Mouse (Mus musculus): ENCODE data around the gene Nfia.

Nfia gene

GRCm38 (mm10) chr4:97783073-97783879, 10.7 kb downstream of the Nfia start:
- no peak for DNase-seq (ENCODE audit: low read depth, low spot score)

GRCm38 (mm10) chr4:97784236-97784635, 11.7 kb downstream of the Nfia start:
- DNase-seq (ENCODE audit: low read depth, low spot score), result no peak

- no peak for DNase-seq (ENCODE audit: low read depth, low spot score)
Measured at GRCm38 (mm10) chr4:97785547-97786271, 13.2 kb downstream of the Nfia start.

DNA sequence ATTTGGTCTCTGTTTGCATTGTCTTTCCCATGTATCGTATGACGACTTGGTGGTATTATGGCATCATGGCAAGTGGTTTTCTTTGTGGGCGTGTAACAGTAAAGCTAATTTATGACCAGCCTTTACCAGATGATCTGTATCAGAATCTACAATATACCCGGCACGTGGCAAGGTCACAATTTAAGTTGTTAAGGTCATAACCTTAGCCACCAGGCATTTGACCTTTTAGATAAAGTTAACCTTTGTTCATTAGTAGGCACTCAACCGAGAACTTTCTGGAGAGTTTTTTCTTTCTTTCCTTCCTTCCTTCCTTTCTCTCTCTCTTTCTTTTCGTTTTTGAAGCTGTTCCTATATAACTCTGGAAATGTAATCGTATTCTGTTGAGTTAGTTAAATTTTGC, 14.0 kb downstream of the Nfia start:
- DNase-seq (ENCODE audit: low read depth, low spot score), result no peak

GRCm38 (mm10) chr4:97787515-97787914, 15.0 kb downstream of the Nfia start:
- DNase-seq (ENCODE audit: low read depth, low spot score), result no peak

DNA sequence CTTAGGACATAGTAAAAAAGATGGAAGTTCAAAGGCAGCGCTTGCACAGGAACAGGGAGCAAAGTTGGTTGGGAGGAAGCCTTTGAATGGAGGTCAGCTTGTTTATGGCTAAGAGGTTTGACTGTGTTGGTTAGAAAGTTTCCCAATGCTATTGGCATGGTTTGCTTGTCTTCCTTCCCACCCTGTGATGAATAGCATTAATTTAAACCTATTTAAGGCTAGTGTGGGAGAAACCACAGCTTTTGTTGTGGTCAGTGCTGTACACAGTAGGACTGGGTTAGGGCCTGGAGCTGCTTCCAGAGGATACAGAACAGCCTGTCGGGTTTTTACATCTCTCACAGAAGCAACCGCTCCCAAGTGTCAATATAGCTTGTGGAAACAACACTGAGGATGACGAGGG, 16.0 kb downstream of the Nfia start:
- no peak for DNase-seq (ENCODE audit: low read depth, low spot score)

- no peak for DNase-seq (ENCODE audit: low read depth, low spot score)
Measured at GRCm38 (mm10) chr4:97793931-97794330, 21.4 kb downstream of the Nfia start.

DNA sequence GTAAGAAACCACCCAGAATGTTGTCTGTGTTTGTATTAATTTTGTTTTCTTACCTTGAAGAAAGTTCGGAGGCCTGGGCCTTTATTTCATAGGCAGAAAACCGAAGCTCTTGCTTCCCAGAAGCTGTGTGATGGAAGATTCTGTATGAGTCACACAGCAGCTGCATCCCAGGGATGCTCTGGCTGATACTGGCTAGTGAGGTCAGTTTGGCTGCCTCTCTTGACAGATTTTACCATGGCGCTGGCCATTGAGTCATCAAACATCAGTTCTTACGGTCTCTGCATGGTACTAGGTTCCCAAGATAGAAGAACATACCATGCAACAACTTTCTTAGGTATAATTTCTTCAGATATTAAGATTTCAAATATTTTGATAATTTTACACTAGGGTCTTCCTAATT, 22.3 kb downstream of the Nfia start:
- no peak for DNase-seq (ENCODE audit: low read depth, low spot score)

GRCm38 (mm10) chr4:97795957-97796356, 23.4 kb downstream of the Nfia start:
- no peak for DNase-seq (ENCODE audit: low read depth, low spot score)

- no peak for DNase-seq (ENCODE audit: low read depth, low spot score)
Measured at GRCm38 (mm10) chr4:97796505-97796904, 24.0 kb downstream of the Nfia start.

GRCm38 (mm10) chr4:97803791-97804190, 31.3 kb downstream of the Nfia start:
- no peak for DNase-seq (ENCODE audit: low read depth, low spot score)

- no peak for DNase-seq (ENCODE audit: low read depth, low spot score)
Measured at GRCm38 (mm10) chr4:97804638-97805037, 32.1 kb downstream of the Nfia start.

- no peak for DNase-seq (ENCODE audit: low read depth, low spot score)
Measured at GRCm38 (mm10) chr4:97805255-97805654, 32.7 kb downstream of the Nfia start.

DNA sequence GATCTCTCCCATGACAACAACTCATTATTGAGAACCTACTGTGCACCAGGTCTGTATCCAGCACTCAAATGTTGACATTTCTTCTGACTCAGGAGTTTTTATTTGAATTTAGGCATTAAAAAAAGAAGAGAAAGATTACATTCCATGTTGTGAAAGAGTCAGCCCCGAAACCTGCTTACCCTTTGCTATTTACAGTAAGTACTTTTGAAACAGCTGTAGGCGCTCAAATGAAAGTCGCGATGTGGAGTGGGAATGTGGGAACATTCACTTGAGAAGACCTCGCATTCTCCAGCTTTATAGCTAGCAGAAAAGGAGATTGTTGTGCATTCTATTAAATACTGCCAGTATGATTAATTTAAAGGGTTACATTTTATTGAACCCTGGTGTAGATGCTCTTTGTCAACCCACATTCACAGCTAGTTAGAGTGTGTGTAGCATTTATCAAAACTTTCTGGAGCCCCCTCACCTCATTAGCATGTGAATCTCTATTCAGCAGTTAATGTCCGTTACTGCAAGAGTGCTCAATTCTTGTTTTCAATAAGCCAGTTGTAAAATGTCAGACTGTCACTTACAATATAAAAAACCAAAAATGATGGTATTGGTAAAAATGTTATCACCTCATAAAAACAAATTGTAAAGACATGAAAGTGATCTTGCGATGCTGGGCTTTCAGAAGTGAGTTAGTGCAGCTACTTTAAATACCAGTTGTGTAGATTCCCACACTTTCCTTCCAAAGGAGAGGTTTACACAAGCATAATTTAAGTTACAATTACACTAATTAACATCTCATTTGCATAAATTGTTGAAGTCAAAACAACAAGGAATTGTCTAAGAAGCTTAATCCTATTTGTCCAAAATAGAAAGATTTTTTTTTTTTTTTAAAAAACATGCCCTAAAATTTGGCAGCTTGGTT, 33.6 kb downstream of the Nfia start:
- no peak for DNase-seq (ENCODE audit: low read depth, low spot score)

DNA sequence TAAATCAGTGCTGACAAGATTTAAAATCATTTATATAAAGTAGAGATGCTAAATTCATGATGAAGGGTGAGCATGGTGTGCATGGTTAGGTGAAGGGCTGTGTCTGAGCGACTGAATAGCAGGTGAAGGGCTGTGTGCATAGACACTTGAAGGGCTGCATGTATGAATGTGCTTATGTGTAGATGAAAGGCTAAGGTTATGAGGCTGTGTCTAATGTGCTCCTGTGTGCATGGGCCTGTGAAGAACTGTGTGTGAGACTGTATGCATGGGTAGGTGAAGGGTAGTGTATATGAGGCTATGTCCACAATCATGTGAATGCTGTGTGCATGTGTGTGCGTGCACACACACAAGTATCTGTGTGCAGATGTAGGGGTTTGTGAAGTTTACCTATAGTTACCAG, 34.4 kb downstream of the Nfia start:
- DNase-seq (ENCODE audit: low read depth, low spot score), result no peak

DNA sequence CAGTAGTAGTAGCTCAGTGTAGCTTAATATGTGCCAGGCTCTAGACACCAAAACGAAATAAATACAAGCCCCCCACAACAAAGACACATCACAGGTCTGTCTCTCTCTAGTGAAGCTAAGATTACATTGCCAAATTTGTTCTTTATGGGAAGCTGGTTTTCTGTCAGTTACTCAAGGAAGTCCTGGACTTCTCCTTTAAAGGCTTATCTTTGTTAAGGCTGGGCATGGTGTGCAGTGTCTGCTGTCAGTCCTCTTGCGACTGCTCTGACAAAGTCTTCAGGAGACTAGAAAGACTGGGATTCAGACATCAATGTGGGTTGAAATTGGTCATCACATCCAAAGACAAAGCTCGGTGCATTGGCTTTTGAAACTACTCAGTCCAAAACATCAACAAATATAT, 36.4 kb downstream of the Nfia start:
- no peak for DNase-seq (ENCODE audit: low read depth, low spot score)

- no peak for DNase-seq (ENCODE audit: low read depth, low spot score)
Measured at GRCm38 (mm10) chr4:97809582-97810295, 37.2 kb downstream of the Nfia start.

DNA sequence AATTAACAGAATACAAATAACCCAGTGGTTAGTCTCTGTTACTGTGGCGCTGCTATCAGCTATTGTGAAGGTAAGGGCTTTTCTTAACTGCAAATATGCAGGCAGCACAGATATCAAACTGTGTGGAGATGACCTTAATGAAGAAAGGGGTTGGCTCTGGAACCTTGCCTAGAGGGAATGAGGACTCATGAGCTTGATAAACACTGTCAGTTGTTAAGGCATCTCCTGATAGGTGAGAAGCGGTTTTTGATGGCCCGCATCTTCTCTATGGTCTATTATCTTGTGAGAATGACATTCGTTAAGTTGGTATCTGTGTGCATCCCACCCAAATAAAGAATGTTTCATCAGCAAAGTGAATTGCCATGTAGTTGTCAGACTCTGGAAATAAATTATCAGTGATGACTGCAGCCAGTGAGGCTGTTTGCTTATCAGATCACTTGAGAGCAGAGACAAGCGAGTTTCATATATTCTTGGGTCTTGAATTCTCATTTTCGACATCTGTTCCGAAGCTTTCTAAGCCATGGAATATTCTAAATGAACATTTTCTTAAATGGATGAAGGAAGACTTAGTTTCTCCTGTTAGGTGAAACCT, 37.9 kb downstream of the Nfia start:
- no peak for DNase-seq (ENCODE audit: low read depth, low spot score)

DNA sequence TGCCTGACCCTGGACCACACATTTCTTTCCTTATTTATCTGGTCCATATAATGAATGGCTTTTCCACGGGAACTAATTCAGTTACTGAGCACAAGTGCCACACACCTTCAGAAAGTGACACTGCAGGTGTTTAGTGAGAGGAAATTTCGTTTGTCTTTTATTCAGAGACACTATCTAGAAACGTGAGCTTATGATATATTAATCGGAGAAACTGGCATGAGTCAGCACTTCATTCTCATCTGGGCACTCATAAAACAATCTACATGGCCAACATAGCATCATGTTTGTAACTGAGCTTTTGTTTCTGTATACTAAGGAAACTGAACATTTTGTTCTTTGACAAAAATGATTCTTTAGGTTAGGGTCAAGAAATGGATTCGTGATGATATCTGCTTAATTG, 40.5 kb downstream of the Nfia start:
- no peak for DNase-seq (ENCODE audit: low read depth, low spot score)

DNA sequence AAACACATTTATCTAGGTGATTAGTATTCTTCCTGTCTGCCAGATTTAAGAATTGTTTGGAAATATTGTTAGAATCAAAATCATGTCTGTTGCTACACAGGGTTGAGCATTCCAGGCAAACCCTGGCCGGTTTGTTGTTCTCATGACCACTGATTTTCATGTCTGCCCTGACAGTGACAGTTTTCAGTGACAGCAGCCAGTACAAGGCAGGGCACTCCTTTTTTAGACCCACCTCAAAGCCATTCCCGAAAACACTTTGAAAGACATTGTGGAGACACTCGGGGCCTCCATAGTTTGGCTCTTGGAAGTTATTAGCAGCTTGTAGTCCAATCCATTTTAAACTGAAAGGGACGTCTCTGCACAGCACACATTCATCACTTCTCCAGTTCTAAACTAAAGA, 41.5 kb downstream of the Nfia start:
- DNase-seq (ENCODE audit: low read depth, low spot score), result no peak

GRCm38 (mm10) chr4:97814515-97814914, 42.0 kb downstream of the Nfia start:
- DNase-seq (ENCODE audit: low read depth, low spot score), result no peak
